Mouse (Mus musculus) B cell, adult 2 months (primary cell): ENCODE measurements around the gene Smyd3.

Source experiments
- DNase-seq, 2 experiments: peaks; one replicate each; pipeline ENCODE4 v3.0.0; 2022

Smyd3 gene

DNA sequence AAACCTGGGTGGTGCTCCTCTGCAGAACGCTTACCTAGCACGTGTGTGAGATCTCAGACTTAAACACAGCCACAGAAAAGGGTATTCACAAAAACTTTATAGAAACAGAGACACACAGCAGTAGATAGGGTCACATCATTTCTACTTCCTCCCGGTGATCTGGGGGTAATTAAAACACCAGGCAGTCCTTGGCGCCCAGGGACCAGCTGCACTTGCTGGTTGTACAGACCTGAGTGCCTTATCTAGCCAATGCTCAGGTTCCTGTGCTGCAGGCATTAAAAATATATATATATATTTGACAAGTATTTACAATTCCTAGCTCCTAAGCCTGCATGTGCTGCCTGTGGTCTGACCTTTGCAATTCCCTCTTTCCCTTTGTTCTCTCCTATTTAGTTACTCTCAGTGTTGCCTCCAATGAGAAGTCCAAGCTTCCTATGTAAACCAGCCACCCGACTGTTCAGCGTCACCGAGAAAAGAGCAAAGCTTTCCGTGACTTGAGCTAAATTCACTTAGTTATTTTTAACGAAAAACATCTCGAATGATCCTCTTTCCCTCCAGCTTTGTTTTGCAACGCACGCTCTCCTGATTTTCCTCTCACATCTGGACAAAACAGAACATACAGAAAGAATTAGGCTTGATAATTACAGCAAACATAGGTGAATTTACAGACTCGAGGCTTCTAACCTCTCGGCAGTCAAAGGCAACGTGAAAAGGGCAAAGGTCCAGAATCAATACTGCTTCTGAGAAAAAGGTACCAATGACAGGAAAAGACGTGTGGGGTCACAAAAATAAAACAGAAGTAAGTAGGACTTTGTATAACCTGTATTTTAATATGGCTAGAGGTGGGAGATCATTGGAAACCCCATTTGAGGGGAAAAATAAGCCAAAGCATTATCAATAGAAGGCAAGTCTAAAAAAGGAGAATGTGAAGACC is 409.8 kb downstream of the Smyd3 start:
- no peak for DNase-seq

GRCm38 (mm10) chr1:179107211-179107610 is 410.6 kb downstream of the Smyd3 start:
- DNase-seq, result no peak

DNA sequence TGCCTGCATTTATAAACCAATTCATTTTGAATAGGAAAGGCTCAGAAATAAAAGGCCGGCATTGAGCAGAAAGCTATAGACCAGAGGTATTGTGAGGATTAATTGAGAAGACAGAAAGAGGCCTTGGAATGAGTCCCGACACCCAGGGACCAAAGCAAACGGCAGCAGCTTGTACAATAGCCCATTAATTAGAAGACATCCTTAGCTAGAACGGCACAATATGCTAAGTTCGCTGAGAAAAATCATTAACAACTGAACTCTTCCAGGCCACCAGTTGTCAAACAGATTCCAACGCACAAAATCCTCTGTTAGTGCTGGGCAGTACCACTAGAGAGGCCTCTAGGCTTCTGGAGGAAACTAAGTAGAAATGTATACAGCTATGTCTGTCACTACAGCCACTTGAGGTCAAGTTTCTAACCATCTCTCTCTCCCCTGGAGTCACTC is 411.1 kb downstream of the Smyd3 start:
- DNase-seq, result no peak

DNA sequence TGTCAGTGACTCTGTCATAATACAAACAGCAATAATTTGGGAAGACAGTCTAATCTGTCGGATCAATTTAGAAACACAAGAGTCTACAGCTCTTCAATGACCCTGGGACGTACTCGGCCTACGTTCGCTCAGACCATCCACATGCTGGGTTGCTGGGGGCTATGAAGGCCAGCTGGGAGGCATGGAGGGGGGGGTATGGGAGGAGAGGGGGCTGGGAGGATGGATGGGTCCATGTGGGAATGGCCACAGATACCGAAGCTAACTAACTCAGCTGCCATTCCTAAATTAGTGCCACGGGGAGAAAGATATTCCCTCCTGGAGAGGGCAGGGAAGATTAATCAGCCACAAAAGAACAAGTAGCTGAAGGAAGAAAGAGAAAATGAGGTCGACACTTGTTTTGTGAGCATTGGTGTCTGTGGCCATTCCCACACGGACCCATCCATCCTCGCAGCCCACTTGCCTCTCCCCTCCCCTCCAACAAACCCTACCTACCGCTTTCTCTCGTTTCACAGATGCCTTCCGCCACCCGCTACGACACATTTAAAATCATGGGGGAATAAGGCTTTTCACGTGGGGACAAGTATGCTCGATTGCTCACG is 411.6 kb downstream of the Smyd3 start:
- no peak for DNase-seq

GRCm38 (mm10) chr1:179104447-179104846 is 413.4 kb downstream of the Smyd3 start:
- DNase-seq, result no peak

- DNase-seq, result no peak
Measured at GRCm38 (mm10) chr1:179096993-179097392, 420.8 kb downstream of the Smyd3 start.

DNA sequence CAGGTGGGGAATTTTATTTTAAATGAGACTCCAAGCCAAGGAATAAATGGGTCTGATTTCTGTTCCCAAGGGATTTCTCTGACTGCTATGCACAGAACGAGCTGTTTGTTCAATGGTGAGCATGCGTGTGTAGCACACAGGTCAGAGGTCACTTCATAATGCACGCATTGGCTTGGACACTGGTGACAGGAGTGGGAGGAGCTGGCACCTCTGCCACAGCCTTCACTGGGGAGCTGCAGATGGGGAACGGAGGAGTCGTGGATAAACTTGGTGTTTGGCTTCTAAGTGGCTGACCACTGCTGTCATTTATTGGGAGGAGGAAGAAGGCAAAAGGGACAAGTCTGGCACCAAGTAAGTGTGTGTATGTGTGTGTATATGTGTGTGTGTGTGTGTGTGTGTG is 421.5 kb downstream of the Smyd3 start:
- no peak for DNase-seq

GRCm38 (mm10) chr1:179089174-179089573 is 428.7 kb downstream of the Smyd3 start:
- no peak for DNase-seq

DNA sequence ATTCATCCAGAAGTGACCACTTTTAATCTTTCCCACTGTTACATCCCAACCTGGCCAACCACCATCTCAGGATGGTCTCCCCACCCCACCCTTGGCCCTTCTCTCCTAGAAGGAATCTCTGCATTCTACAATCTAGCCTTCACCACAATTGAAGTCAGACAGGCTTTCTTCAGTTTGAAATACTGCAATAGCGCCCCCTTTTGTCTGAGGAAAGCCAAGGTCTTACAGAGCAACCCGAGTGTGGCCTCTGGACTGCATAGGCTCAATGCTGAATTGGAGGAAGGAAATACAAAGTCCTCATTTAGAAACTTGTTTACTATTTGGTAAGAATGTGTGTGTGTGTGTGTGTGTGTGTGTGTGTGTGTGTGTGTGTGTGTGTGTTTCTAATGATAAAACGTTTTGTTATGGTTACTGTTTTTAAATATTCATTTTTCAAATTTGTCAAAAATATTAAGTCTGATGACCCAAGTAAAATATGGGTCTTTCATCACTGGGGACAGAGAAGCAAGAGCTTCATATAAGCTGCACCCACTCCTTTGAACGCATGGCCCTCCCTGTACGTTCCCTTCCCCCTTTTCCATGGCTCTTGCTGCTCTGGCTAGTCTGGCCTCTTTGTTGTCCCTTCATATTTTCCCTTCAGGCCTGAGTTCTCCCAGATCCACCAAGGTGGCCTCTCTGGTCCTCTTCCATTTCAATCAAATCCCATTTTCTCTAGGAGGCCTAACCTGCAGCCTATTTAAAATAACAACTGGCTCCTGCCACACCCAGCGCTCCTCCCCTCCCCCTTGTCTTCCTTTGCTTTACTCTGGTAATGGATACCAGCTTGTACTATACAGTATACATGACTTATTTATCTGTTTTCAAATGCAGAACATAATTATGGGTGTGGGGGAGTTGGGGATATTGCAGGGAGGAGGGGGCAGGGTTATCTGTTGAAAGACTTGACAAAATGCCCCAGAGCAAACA is 430.5 kb downstream of the Smyd3 start:
- no peak for DNase-seq

GRCm38 (mm10) chr1:179086208-179086607 is 431.6 kb downstream of the Smyd3 start:
- DNase-seq, result no peak

GRCm38 (mm10) chr1:179083098-179083497 is 434.7 kb downstream of the Smyd3 start:
- no peak for DNase-seq

DNA sequence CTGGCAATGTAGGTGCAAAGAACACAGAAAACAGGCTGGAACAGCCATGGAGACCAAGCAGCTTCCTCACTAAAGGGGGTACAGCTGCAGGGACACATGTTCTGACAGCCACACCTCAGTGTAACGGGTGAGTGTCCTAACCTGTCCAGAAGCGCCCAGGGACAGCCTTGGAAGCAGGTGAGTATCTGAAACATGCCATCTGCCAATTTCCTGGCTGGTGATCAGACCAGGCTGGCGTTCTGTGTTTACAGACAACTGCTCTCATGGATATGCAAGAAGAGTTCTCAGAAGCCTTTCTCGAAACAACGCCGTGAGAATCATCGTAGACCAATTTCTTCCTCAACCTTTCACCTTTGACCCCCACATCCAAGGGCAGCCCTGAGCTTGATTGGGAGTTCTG is 444.0 kb downstream of the Smyd3 start:
- DNase-seq, result no peak

- DNase-seq, result no peak
Measured at GRCm38 (mm10) chr1:179072935-179073654, 444.7 kb downstream of the Smyd3 start.

GRCm38 (mm10) chr1:179072406-179072805 is 445.4 kb downstream of the Smyd3 start:
- DNase-seq, result no peak

DNA sequence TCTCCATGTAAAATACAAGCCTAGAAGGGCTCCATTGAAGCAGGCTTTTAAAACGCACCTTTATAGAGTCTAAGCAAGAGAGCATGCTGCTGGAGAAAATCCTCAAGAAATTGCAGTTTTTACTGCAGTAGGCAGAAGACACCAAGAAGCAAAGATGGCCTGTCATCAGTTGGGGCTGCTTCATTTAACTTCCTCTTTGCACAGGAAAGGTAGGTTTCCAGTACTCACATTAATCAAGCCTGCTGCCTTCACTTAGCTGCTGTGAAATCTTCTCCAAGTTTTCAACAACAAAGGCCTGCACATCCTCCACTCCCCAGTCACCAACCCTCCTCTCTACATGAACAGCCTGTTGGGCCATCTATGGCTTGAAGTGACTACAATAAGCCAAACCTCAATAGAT is 448.9 kb downstream of the Smyd3 start:
- no peak for DNase-seq

GRCm38 (mm10) chr1:179065294-179065601 is 452.6 kb downstream of the Smyd3 start:
- no peak for DNase-seq

GRCm38 (mm10) chr1:179064601-179065293 is 453.1 kb downstream of the Smyd3 start:
- no peak for DNase-seq

DNA sequence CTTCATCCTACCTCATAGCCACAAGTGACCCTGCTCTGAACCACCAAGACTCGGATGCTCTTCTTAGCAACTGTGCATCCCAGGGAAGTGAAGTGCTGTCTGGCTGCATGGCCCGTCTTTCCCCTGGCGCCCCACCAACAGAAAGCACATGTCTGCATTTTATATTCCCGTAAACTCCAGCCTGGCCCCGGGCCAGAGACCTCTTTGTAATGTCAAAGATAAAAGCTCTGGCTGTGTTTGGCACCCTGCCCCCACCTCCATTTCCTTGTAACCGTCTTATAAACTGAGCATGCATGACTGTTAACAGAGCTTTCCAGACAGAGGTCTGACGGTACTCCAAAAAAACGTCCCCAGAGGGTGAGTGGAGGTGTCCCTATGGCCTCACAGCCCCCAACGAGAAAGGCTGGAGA is 456.1 kb downstream of the Smyd3 start:
- no peak for DNase-seq

DNA sequence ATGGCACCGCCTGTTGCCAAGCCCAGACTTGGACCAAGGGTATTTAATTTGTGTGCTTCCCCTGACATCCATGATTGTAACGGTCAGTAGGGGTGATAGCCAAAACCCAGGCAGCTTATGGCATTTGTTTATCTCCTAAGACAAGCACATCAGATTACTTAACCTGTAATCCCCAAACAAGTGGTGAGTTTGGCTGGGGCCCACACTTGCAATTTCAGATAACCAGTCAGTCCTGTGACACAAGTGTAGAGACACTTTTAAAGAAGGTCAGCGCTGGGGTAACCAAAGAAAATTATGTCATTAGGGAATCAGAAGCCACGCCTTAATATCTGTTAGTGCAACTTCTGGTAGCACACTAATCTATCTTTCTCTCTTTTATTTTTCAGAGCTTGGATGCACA is 456.8 kb downstream of the Smyd3 start:
- no peak for DNase-seq

GRCm38 (mm10) chr1:179060113-179060955 is 457.5 kb downstream of the Smyd3 start:
- no peak for DNase-seq
